Mouse (Mus musculus): Measurements from ENCODE around the gene Tectb. TPM values are rescaled to one million over a fixed set of nuclear protein-coding genes. Genes with fewer than 3 reads are reported as not detected.

The Tectb gene
- total RNA-seq, 2 experiments from 2014 or later, result not detected

- ATAC-seq (replicated peaks; ENCODE audit: low FRiP score, poor library complexity, severe bottlenecking), result no peak
Observed at GRCm38 (mm10) chr19:55239766-55240426, 59.4 kb downstream of the Tectb start.

- no peak for ATAC-seq (replicated peaks; ENCODE audit: low FRiP score, poor library complexity, severe bottlenecking)
Observed at GRCm38 (mm10) chr19:55241186-55241645, 60.7 kb downstream of the Tectb start, which contains the start of gene Gucy2g. TSS of gene Gucy2g (minus strand) at chr19:55241236.

GRCm38 (mm10) chr19:55244791-55245231 is 64.3 kb downstream of the Tectb start:
- 0 out of 2 replicates have a peak, but pooled peaks have one; percentile 53 for ATAC-seq (replicated peaks; ENCODE audit: low FRiP score, poor library complexity, severe bottlenecking)

Other genes starting within 250 kb of the Tectb start
- 0.38 and 1.0 TPM in 2 replicates for gene Gpam, start 53.5 kb upstream of the Tectb start, total RNA-seq (2015; ENCODE audit: low replicate concordance)
- 1.7 and 1.9 TPM in 2 replicates for gene Gpam, start 53.5 kb upstream of the Tectb start, total RNA-seq (2017; ENCODE audit: low replicate concordance)
- gene Gucy2g, start 60.5 kb downstream of the Tectb start, total RNA-seq (2015; ENCODE audit: low replicate concordance), result 0.58 TPM in 1 of 2 replicates, not detected in the other
- not detected in 2 replicates for gene Gucy2g, start 60.5 kb downstream of the Tectb start, total RNA-seq (2017; ENCODE audit: low replicate concordance)
- 39.6 and 74.4 TPM in 2 replicates for gene Acsl5, start 71.2 kb downstream of the Tectb start, total RNA-seq (2015; ENCODE audit: low replicate concordance)
- gene Acsl5, start 71.2 kb downstream of the Tectb start, total RNA-seq (2017; ENCODE audit: low replicate concordance), result 27.5 and 31.5 TPM in 2 replicates
- gene Zdhhc6, start 135.3 kb downstream of the Tectb start, total RNA-seq (2015; ENCODE audit: low replicate concordance), result 12.7 and 17.5 TPM in 2 replicates
- 10.0 and 11.8 TPM in 2 replicates for gene Zdhhc6, start 135.3 kb downstream of the Tectb start, total RNA-seq (2017; ENCODE audit: low replicate concordance)
- gene Vti1a, start 135.6 kb downstream of the Tectb start, total RNA-seq (2015; ENCODE audit: low replicate concordance), result 10.2 and 16.9 TPM in 2 replicates
- gene Vti1a, start 135.6 kb downstream of the Tectb start, total RNA-seq (2017; ENCODE audit: low replicate concordance), result 18.0 and 19.2 TPM in 2 replicates